Mouse (Mus musculus) spleen, adult 12 weeks (tissue): ENCODE data around the gene Camsap1.

Experiments
- DNase-seq: peaks from one replicate; pipeline ENCODE4 v3.0.0; 2022; ENCODE audit warnings: low spot score

Camsap1 gene

GRCm38 (mm10) chr2:25978997-25979396 lies 4.1 kb downstream of the Camsap1 start:
- DNase-seq, result no peak

- no peak for DNase-seq
These were observed 5.4 kb downstream of the Camsap1 start for GRCm38 (mm10) chr2:25977587-25978239.

GRCm38 (mm10) chr2:25975141-25975770 lies 7.8 kb downstream of the Camsap1 start:
- no peak for DNase-seq

- no peak for DNase-seq
These were observed 12.7 kb downstream of the Camsap1 start for GRCm38 (mm10) chr2:25970426-25970825.

GRCm38 (mm10) chr2:25969319-25969718 lies 13.8 kb downstream of the Camsap1 start:
- no peak for DNase-seq

- no peak for DNase-seq
These were observed 33.8 kb downstream of the Camsap1 start for GRCm38 (mm10) chr2:25949291-25949690.

- no peak for DNase-seq
These were observed 35.1 kb downstream of the Camsap1 start for GRCm38 (mm10) chr2:25947950-25948349.

GRCm38 (mm10) chr2:25943822-25944221 lies 39.3 kb downstream of the Camsap1 start:
- DNase-seq, result no peak

- no peak for DNase-seq
These were observed 42.6 kb downstream of the Camsap1 start for GRCm38 (mm10) chr2:25940503-25940902.

- no peak for DNase-seq
These were observed 51.7 kb downstream of the Camsap1 start for GRCm38 (mm10) chr2:25931249-25931859.

- DNase-seq, result no peak
These were observed 55.3 kb downstream of the Camsap1 start for GRCm38 (mm10) chr2:25927821-25928220.

GRCm38 (mm10) chr2:25924934-25925333 lies 58.1 kb downstream of the Camsap1 start:
- no peak for DNase-seq

GRCm38 (mm10) chr2:25923799-25924198 lies 59.3 kb downstream of the Camsap1 start:
- no peak for DNase-seq

GRCm38 (mm10) chr2:25919972-25920371 lies 63.1 kb downstream of the Camsap1 start:
- DNase-seq, result no peak

- no peak for DNase-seq
These were observed 64.7 kb downstream of the Camsap1 start for GRCm38 (mm10) chr2:25918408-25918807.

GRCm38 (mm10) chr2:25914821-25915220 lies 68.3 kb downstream of the Camsap1 start:
- no peak for DNase-seq

- DNase-seq, result no peak
These were observed 68.9 kb downstream of the Camsap1 start for GRCm38 (mm10) chr2:25914201-25914600.

GRCm38 (mm10) chr2:25913247-25913646 lies 69.8 kb downstream of the Camsap1 start:
- DNase-seq, result no peak

GRCm38 (mm10) chr2:25909872-25910271 lies 73.2 kb downstream of the Camsap1 start:
- DNase-seq, result no peak

GRCm38 (mm10) chr2:25898970-25899369 lies 84.1 kb downstream of the Camsap1 start:
- DNase-seq, result no peak

- DNase-seq, result no peak
These were observed 90.6 kb downstream of the Camsap1 start for GRCm38 (mm10) chr2:25892440-25892839.

- DNase-seq, result no peak
These were observed 94.9 kb downstream of the Camsap1 start for GRCm38 (mm10) chr2:25888144-25888543.

GRCm38 (mm10) chr2:25887226-25887625 lies 95.9 kb downstream of the Camsap1 start:
- no peak for DNase-seq
